Mouse (Mus musculus) G1E (cell line): ENCODE measurements around the gene Rasal2.

Experiments used
- CTCF ChIP-seq: IDR thresholded peaks from 2 replicates; pipeline ENCODE4 v1.5.1; 2012; ENCODE audit warnings: low read depth, low read length, inconsistent platforms, mixed read lengths
- GATA1 ChIP-seq: IDR thresholded peaks from 2 replicates; pipeline ENCODE4 v1.6.1; 2012; ENCODE audit warnings: borderline replicate concordance, low read length, inconsistent platforms, mixed read lengths
- POLR2AphosphoS5 ChIP-seq: IDR thresholded peaks from 2 replicates; pipeline ENCODE4 v1.6.1; 2012; ENCODE audit warnings: low read depth, low read length, inconsistent platforms; ENCODE audit not compliant: insufficient replicate concordance

DNA sequence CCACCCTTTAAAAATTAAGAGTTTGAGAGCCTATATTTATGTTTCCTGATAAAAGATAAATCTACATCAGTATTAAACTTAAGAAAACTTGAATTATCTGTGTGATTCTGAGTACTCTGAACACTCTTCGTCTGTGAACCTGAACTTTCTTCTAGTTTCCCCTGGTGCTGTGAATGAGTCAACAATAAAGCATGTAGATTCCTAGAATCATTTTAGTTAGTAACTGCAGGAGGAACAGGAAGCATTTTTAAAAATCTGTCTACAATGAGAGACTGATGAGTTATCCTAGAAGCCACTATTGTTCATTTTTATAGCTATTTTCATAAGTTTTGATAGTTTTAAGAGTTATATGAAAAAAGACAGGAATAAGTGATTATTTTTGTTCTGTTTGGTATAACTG lies 111.1 kb downstream of the Rasal2 start:
- TF ChIP-seq CTCF (no peak), GATA1 (no peak), POLR2AphosphoS5 (no peak)
